In the genomic region with DNA sequence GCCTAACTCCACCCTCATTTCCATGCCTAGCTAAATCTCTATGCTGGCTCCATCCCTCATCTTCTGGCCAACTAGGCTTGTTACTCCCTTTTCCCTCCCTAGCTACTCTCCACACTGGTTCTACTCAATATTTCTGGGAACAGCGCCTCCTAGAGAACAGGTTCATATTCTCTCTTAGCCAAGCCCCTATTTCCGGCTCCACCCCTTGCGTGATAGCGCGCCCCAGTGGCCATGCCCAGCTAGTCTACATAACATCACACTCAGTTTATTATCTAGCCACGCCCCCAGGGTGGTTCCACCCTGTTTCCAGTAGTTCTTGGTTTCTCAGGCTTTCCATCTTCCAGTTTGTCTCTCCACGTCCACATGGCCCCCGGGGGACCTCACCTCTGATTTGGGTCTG, we compare ENCODE assay signal across 8 mouse cellular contexts. TPM values are rescaled to one million over a fixed set of nuclear protein-coding genes. Genes with fewer than 3 reads are reported as not detected.
DNase-seq lines count a peak whose midpoint lies in the region; ATAC-seq and TF ChIP-seq lines count a peak whose summit lies in the region.

No protein-coding gene starts in this region.

- H3K9me3 ChIP-seq in G1E (replicated peaks): no peaks in the 10 kb centered on the region
- no peaks in the 10 kb centered on the region for H3K9me3 ChIP-seq in forebrain, embryonic 12.5 days
- no peaks in the 10 kb centered on the region for H3K9me3 ChIP-seq in heart, postnatal 0 days (replicated peaks; ENCODE audit: control insufficient read depth, low read length)
- H3K9me3 ChIP-seq in liver, embryonic 16.5 days (replicated peaks; ENCODE audit: control insufficient read depth, low read length): no peaks in the 10 kb centered on the region
- H3K9me3 ChIP-seq in neural tube, embryonic 14.5 days (ENCODE audit: control insufficient read depth, low read length): no peaks in the 10 kb centered on the region

- H3K9ac ChIP-seq in forebrain, embryonic 12.5 days: no peak overlapping the region
- H3K9ac ChIP-seq in heart, postnatal 0 days (replicated peaks; ENCODE audit: low read depth, low read length): no peak overlapping the region
- H3K9ac ChIP-seq in liver, embryonic 16.5 days (ENCODE audit: low read depth, low read length): no peak overlapping the region
- no peak overlapping the region for H3K9ac ChIP-seq in neural tube, embryonic 14.5 days (replicated peaks; ENCODE audit: low read depth, low read length)

- no peaks in the 10 kb centered on the region for H3K36me3 ChIP-seq in G1E (replicated peaks)
- peaks cover 6% of the 10 kb centered on the region for H3K36me3 ChIP-seq in forebrain, embryonic 12.5 days (replicated peaks)
- no peaks in the 10 kb centered on the region for H3K36me3 ChIP-seq in heart, postnatal 0 days (replicated peaks; ENCODE audit: control insufficient read depth, insufficient read depth, low read length)
- no peaks in the 10 kb centered on the region for H3K36me3 ChIP-seq in liver, embryonic 16.5 days (ENCODE audit: control insufficient read depth, insufficient read depth)
- peaks cover 5% of the 10 kb centered on the region for H3K36me3 ChIP-seq in neural tube, embryonic 14.5 days (ENCODE audit: control insufficient read depth, insufficient read depth, low read length)

- H3K4me2 ChIP-seq in forebrain, embryonic 12.5 days: peak overlapping the region; percentile 85
- H3K4me2 ChIP-seq in heart, postnatal 0 days (ENCODE audit: low read depth, low read length): peak overlapping the region; percentile 94
- H3K4me2 ChIP-seq in liver, embryonic 16.5 days (ENCODE audit: low read depth, low read length): peak overlapping the region; percentile 80
- H3K4me2 ChIP-seq in neural tube, embryonic 14.5 days (ENCODE audit: low read depth, low read length): no peak overlapping the region

- H3K27ac ChIP-seq in forebrain, embryonic 12.5 days: no peak overlapping the region
- no peak overlapping the region for H3K27ac ChIP-seq in heart, postnatal 0 days (ENCODE audit: low read depth)
- no peak overlapping the region for H3K27ac ChIP-seq in liver, embryonic 16.5 days (ENCODE audit: low read length)
- H3K27ac ChIP-seq in neural tube, embryonic 14.5 days (ENCODE audit: low read depth, low read length): no peak overlapping the region

- 6% methylated on average over 8 of the region's 8 CpGs for WGBS in forebrain, embryonic 12.5 days
- 4% methylated on average over 8 of the region's 8 CpGs for WGBS in heart, postnatal 0 days
- WGBS in liver, embryonic 16.5 days (ENCODE audit: insufficient replicate concordance): 3% methylated on average over 8 of the region's 8 CpGs
- WGBS in neural tube, embryonic 14.5 days: 6% methylated on average over 8 of the region's 8 CpGs

- DNase-seq in G1E (ENCODE audit: low spot score): peak; percentile 69
- DNase-seq in heart, postnatal 0 days (ENCODE audit: low spot score): peak; percentile 92
- DNase-seq in kidney, postnatal 4 days: peak; percentile 88 to 92
- peak; percentile 93 for DNase-seq in testis, postnatal 10 days (ENCODE audit: low spot score)

- peaks cover 38% of the 10 kb centered on the region for H3K4me1 ChIP-seq in G1E (ENCODE audit: insufficient read depth, low read depth, low read length)
- peaks cover 40% of the 10 kb centered on the region for H3K4me1 ChIP-seq in forebrain, embryonic 12.5 days
- peaks cover 42% of the 10 kb centered on the region for H3K4me1 ChIP-seq in heart, postnatal 0 days (ENCODE audit: control insufficient read depth, insufficient read depth)
- H3K4me1 ChIP-seq in liver, embryonic 16.5 days (ENCODE audit: control insufficient read depth, low read depth, low read length): peaks cover 34% of the 10 kb centered on the region
- H3K4me1 ChIP-seq in neural tube, embryonic 14.5 days (ENCODE audit: control insufficient read depth, insufficient read depth, low read length): peaks cover 11% of the 10 kb centered on the region; the same call in 1 of the 2 replicates

- TF ChIP-seq EP300 in heart, postnatal 0 days (IDR thresholded peaks at IDR 0.05; ENCODE audit: low read depth): no peak

- H3K4me3 ChIP-seq in G1E (ENCODE audit: low read depth, low read length): no peak overlapping the region
- no peak overlapping the region for H3K4me3 ChIP-seq in forebrain, embryonic 12.5 days (replicated peaks)
- H3K4me3 ChIP-seq in heart, postnatal 0 days (ENCODE audit: low read depth, low read length): no peak overlapping the region
- no peak overlapping the region for H3K4me3 ChIP-seq in liver, embryonic 16.5 days (ENCODE audit: low read depth, low read length)
- no peak overlapping the region for H3K4me3 ChIP-seq in neural tube, embryonic 14.5 days (ENCODE audit: low read depth, low read length)

- no peak for TF ChIP-seq CTCF in G1E (IDR thresholded peaks at IDR 0.05; ENCODE audit: low read depth, low read length)
- TF ChIP-seq CTCF in heart, postnatal 0 days (IDR thresholded peaks at IDR 0.05; ENCODE audit: low read depth): peak; percentile 89

- peaks cover 37% of the 10 kb centered on the region for H3K27me3 ChIP-seq in G1E (ENCODE audit: insufficient read depth, low read length)
- peaks cover 40% of the 10 kb centered on the region for H3K27me3 ChIP-seq in forebrain, embryonic 12.5 days
- H3K27me3 ChIP-seq in heart, postnatal 0 days (ENCODE audit: control insufficient read depth, insufficient read depth, low read length): no peaks in the 10 kb centered on the region; the same call in 1 of the 2 replicates
- H3K27me3 ChIP-seq in liver, embryonic 16.5 days (ENCODE audit: control insufficient read depth, insufficient read depth, low read depth, low read length): peaks cover 37% of the 10 kb centered on the region
- H3K27me3 ChIP-seq in neural tube, embryonic 14.5 days (ENCODE audit: control insufficient read depth, insufficient read depth, low read length): no peaks in the 10 kb centered on the region

- ATAC-seq in G1E (ENCODE audit: extremely low read depth, insufficient number of reproducible peaks, low FRiP score, poor library complexity, severe bottlenecking): peak; percentile 22; the same call in 1 of the 2 replicates
- ATAC-seq in cerebellum, adult (ENCODE audit: insufficient number of reproducible peaks, low FRiP score, low TSS enrichment): 0 out of 2 replicates have a peak, but pooled peaks have one; percentile 17
- no peak for ATAC-seq in forebrain, embryonic 12.5 days (ENCODE audit: low FRiP score)
- ATAC-seq in heart, postnatal 0 days (ENCODE audit: insufficient read depth, low read depth): peak; percentile 69
- ATAC-seq in liver, embryonic 16.5 days (ENCODE audit: low read depth): peak; percentile 47
- ATAC-seq in neural tube, embryonic 14.5 days (ENCODE audit: low read depth): 0 out of 2 replicates have a peak, but pooled peaks have one; percentile 22

RNA-seq across cellular contexts. Expression of gene Hrc, which starts 6.2 kb away (rescaled TPM):
- not detected in 2 replicates for total RNA-seq in G1E (2014; fragmentation: Nextera tagmentation)
- 0.06 and 0.16 TPM in 2 replicates for total RNA-seq in G1E (2017)
- polyA plus RNA-seq in G1E (2012): not detected in 2 replicates
- polyA plus RNA-seq in forebrain, embryonic 12.5 days (2016; fragmentation: Nextera tagmentation; extraction: Ambion mirVana): 0.13 and 0.20 TPM in 2 replicates
- total RNA-seq in heart, postnatal 0 days (2014; rRNA removed; ENCODE audit: low replicate concordance): 38.8 and 39.7 TPM in 2 replicates
- 43.8 and 45.9 TPM in 2 replicates for polyA plus RNA-seq in heart, postnatal 0 days (2015; fragmentation: Nextera tagmentation; extraction: Ambion mirVana)
- polyA plus RNA-seq in liver, embryonic 16.5 days (2015; fragmentation: Nextera tagmentation; extraction: Ambion mirVana): 0.39 and 0.60 TPM in 2 replicates
- 0.13 and 0.52 TPM in 2 replicates for polyA plus RNA-seq in neural tube, embryonic 14.5 days (2014; fragmentation: Nextera tagmentation; extraction: Ambion mirVana)

RNA-seq across cellular contexts. Expression of gene Trpm4, which starts 7.7 kb away (rescaled TPM):
- total RNA-seq in G1E (2014; fragmentation: Nextera tagmentation) (not detected in 2 replicates), G1E (2017) (0.23 and 0.49 TPM in 2 replicates)
- 0.11 and 0.21 TPM in 2 replicates for polyA plus RNA-seq in G1E (2012)
- 4.6 and 6.6 TPM in 2 replicates for polyA plus RNA-seq in forebrain, embryonic 12.5 days (2016; fragmentation: Nextera tagmentation; extraction: Ambion mirVana)
- 15.8 and 44.0 TPM in 2 replicates for total RNA-seq in heart, postnatal 0 days (2014; rRNA removed; ENCODE audit: low replicate concordance)
- 14.2 and 15.2 TPM in 2 replicates for polyA plus RNA-seq in heart, postnatal 0 days (2015; fragmentation: Nextera tagmentation; extraction: Ambion mirVana)
- polyA plus RNA-seq in liver, embryonic 16.5 days (2015; fragmentation: Nextera tagmentation; extraction: Ambion mirVana): 0.85 and 1.7 TPM in 2 replicates
- polyA plus RNA-seq in neural tube, embryonic 14.5 days (2014; fragmentation: Nextera tagmentation; extraction: Ambion mirVana): 9.1 and 10.9 TPM in 2 replicates

RNA-seq across cellular contexts. Expression of gene Ppfia3, which starts 25.5 kb away (rescaled TPM):
- 1.4 and 1.5 TPM in 2 replicates for total RNA-seq in G1E (2014; fragmentation: Nextera tagmentation)
- total RNA-seq in G1E (2017): 0.41 and 0.71 TPM in 2 replicates
- 1.2 and 1.4 TPM in 2 replicates for polyA plus RNA-seq in G1E (2012)
- polyA plus RNA-seq in forebrain, embryonic 12.5 days (2016; fragmentation: Nextera tagmentation; extraction: Ambion mirVana): 12.6 and 14.9 TPM in 2 replicates
- 0.15 and 1.8 TPM in 2 replicates for total RNA-seq in heart, postnatal 0 days (2014; rRNA removed; ENCODE audit: low replicate concordance)
- polyA plus RNA-seq in heart, postnatal 0 days (2015; fragmentation: Nextera tagmentation; extraction: Ambion mirVana): 0.58 and 0.68 TPM in 2 replicates
- polyA plus RNA-seq in liver, embryonic 16.5 days (2015; fragmentation: Nextera tagmentation; extraction: Ambion mirVana): 0.15 and 0.19 TPM in 2 replicates
- 28.4 and 30.4 TPM in 2 replicates for polyA plus RNA-seq in neural tube, embryonic 14.5 days (2014; fragmentation: Nextera tagmentation; extraction: Ambion mirVana)

RNA-seq across cellular contexts. Expression of gene Lin7b, which starts 29.1 kb away (rescaled TPM):
- total RNA-seq in G1E (2014; fragmentation: Nextera tagmentation) (not detected in 2 replicates), G1E (2017) (2.0 and 3.8 TPM in 2 replicates)
- polyA plus RNA-seq in G1E (2012): 0.86 and 1.1 TPM in 2 replicates
- 3.1 TPM in 2 replicates for polyA plus RNA-seq in forebrain, embryonic 12.5 days (2016; fragmentation: Nextera tagmentation; extraction: Ambion mirVana)
- total RNA-seq in heart, postnatal 0 days (2014; rRNA removed; ENCODE audit: low replicate concordance): 0.46 TPM in 1 of 2 replicates, not detected in the other
- 2.2 and 2.3 TPM in 2 replicates for polyA plus RNA-seq in heart, postnatal 0 days (2015; fragmentation: Nextera tagmentation; extraction: Ambion mirVana)
- polyA plus RNA-seq in liver, embryonic 16.5 days (2015; fragmentation: Nextera tagmentation; extraction: Ambion mirVana): not detected in 2 replicates
- polyA plus RNA-seq in neural tube, embryonic 14.5 days (2014; fragmentation: Nextera tagmentation; extraction: Ambion mirVana): 24.9 and 49.4 TPM in 2 replicates

RNA-seq across cellular contexts. Expression of gene Snrnp70, which starts 54.2 kb away (rescaled TPM):
- total RNA-seq in G1E (2014; fragmentation: Nextera tagmentation) (154 and 174 TPM in 2 replicates), G1E (2017) (319 and 333 TPM in 2 replicates)
- polyA plus RNA-seq in G1E (2012): 754 and 1,054 TPM in 2 replicates
- 313 and 314 TPM in 2 replicates for polyA plus RNA-seq in forebrain, embryonic 12.5 days (2016; fragmentation: Nextera tagmentation; extraction: Ambion mirVana)
- total RNA-seq in heart, postnatal 0 days (2014; rRNA removed; ENCODE audit: low replicate concordance): 141 and 162 TPM in 2 replicates
- 79.7 and 80.3 TPM in 2 replicates for polyA plus RNA-seq in heart, postnatal 0 days (2015; fragmentation: Nextera tagmentation; extraction: Ambion mirVana)
- 64.2 and 70.1 TPM in 2 replicates for polyA plus RNA-seq in liver, embryonic 16.5 days (2015; fragmentation: Nextera tagmentation; extraction: Ambion mirVana)
- polyA plus RNA-seq in neural tube, embryonic 14.5 days (2014; fragmentation: Nextera tagmentation; extraction: Ambion mirVana): 76.1 and 93.7 TPM in 2 replicates

Comparison
In these comparisons a context has a peak if more than half of its experiments do, and no peak if none do; other contexts are left out.
1. RNA of gene Hrc, which starts 6.2 kb away (polyA plus RNA-seq): 43.8 to 45.9 TPM in heart, postnatal 0 days; 0.39 to 0.60 TPM in liver, embryonic 16.5 days, 0.13 to 0.20 TPM in forebrain, embryonic 12.5 days, 0.13 to 0.52 TPM in neural tube, embryonic 14.5 days and not detected in G1E; every median in the first group is over 10 times any median in the second.
2. Peak in every context shown above with its lines, with median percentiles within 50 percentile points of each other: DNase-seq.